Mouse (Mus musculus) adrenal gland, postnatal 10 days (tissue): ENCODE data around the gene Itpr2. TPM values are rescaled to one million over a fixed set of nuclear protein-coding genes. Genes with fewer than 3 reads are reported as not detected.

Source experiments
- DNase-seq: peaks from one replicate; pipeline ENCODE4 v3.0.0; 2021; ENCODE audit warnings: mixed read lengths
- total RNA-seq, 2 experiments: library from RNA; stranded (reverse); gene quantifications; 2 replicates each; pipeline ENCODE4 v1.2.3; 2021

Gene Itpr2
- total RNA-seq, 2 experiments from 2014 or later: 71.8 to 105 TPM

- DNase-seq: no peak
Observed at GRCm38 (mm10) chr6:146346545-146347195, 155.4 kb downstream of the Itpr2 start.

GRCm38 (mm10) chr6:146344732-146345131 lies 157.3 kb downstream of the Itpr2 start:
- DNase-seq: peak; percentile 56

- DNase-seq: no peak
Observed at GRCm38 (mm10) chr6:146343671-146344384, 158.2 kb downstream of the Itpr2 start.

DNA sequence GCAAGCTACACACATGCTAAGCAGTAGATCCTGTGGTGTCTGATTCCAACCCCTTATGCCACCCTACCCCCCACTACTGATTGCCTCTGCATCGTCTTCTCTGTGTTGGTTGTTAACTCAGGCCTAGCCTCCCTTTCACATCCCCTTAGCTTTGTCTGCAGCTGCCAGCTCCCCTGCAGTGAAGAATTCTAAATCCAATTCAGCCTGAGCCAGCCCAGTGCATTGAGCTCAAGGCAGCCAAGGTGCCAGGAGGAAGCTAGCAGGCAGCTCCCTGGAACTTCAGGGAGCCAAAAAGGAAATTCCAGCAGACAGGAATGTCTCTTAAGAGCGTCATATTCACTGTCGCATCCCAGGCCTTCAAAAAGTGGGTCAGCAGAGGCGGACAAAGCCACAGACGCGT lies 159.0 kb downstream of the Itpr2 start:
- no peak for DNase-seq

- no peak for DNase-seq
Observed at GRCm38 (mm10) chr6:146341934-146342333, 160.1 kb downstream of the Itpr2 start.

DNA sequence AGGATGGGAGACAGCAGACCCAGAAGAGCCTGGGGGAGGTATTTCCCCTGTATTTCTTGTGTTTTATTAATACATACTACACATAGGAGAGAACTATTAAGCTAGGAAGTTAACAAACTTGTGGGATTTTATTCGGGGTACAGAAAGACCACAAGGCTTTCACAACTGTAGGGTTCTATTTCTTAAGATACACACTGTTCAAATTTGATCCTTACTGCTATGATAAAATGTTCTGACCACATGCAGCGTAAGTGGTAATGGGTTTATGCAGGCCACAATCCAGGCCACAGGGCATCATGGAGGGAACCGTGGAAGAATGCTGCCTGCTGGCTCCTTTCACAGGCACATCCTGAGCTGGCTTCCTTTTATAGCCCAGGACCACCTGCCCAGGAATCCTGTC lies 160.6 kb downstream of the Itpr2 start:
- no peak for DNase-seq

GRCm38 (mm10) chr6:146340951-146341350 lies 161.1 kb downstream of the Itpr2 start:
- DNase-seq: no peak

GRCm38 (mm10) chr6:146339779-146340178 lies 162.2 kb downstream of the Itpr2 start:
- peak; percentile 87 for DNase-seq

DNA sequence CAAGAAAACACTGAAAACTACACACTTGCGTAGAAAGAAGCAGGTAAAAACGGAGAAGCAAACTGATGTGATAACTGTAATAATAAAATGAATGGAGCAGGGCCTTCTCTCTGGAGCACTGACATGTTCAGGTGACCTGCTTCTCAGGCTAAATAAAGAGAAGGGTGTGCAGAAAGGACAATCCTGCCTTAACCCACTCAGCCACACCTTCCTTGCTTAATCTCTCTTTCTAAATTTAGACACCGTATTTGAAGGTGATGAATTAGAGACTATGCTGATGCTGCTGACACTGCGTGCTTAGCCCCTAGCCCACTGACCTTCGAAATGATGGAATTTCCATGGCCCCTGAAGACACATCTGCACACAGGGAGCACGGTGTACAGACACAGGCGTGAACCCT lies 164.8 kb downstream of the Itpr2 start:
- no peak for DNase-seq

GRCm38 (mm10) chr6:146335191-146335590 lies 166.8 kb downstream of the Itpr2 start:
- no peak for DNase-seq

DNA sequence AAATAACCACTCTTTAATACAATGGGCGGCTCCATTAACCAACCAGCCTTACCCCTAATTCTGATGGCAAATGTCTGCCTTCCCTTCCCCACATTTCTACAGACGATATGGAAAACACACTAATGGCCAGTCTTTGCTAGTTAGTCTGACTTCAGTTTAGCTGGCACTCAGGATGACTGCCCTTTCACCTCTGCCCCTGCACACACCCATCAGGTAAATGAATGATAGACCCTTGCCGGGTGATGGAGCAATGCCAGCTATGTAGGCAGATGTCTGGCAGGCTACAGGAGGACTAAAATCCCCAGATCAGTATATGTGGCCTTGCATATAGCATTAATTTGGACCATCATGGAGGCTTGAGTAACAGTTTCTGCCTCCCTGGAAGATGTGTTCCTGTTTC lies 168.5 kb downstream of the Itpr2 start:
- no peak for DNase-seq

- peak; percentile 72 for DNase-seq
Observed at GRCm38 (mm10) chr6:146331017-146331669, 170.9 kb downstream of the Itpr2 start.

DNA sequence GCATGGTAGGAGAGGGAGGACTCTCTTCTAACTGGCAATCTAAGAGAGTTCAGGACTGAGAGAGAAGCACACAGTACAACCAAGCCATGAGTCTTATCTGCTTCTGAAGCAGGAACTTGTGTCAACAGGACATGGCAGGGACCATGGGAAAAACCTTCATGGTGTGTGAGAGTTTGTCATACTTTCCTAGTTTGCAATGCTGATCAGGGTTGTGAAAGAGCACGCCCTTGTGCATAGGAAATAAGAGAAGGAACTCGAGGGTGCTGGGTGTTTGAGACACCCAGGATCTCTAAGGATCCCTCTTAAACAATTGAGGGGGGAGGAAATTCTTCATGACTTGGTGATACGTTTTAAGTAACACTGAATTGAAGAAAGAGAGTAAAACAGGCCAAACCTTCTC lies 172.9 kb downstream of the Itpr2 start:
- DNase-seq: no peak

DNA sequence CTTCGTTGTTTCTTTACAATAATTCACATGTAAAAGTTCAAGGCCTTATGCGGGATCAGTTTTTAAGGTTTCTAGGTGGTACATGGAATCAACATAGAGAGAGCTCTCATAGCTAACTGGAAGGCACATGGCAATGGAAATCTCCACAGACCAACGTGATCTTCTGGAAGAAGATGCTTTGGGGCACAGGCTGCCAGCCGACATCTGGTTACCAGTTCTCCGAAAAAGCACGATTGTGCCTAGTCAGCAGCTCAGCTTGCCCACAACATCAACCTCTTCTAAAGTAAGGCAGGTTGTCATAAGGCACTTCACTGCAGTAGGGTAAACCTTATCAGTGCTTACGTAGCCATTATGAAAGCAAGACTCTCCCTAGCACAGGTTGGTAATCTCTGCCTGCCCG lies 175.4 kb downstream of the Itpr2 start:
- no peak for DNase-seq

GRCm38 (mm10) chr6:146324541-146325204 lies 177.3 kb downstream of the Itpr2 start:
- no peak for DNase-seq

GRCm38 (mm10) chr6:146322555-146322954 lies 179.5 kb downstream of the Itpr2 start:
- DNase-seq: peak; percentile 42

DNA sequence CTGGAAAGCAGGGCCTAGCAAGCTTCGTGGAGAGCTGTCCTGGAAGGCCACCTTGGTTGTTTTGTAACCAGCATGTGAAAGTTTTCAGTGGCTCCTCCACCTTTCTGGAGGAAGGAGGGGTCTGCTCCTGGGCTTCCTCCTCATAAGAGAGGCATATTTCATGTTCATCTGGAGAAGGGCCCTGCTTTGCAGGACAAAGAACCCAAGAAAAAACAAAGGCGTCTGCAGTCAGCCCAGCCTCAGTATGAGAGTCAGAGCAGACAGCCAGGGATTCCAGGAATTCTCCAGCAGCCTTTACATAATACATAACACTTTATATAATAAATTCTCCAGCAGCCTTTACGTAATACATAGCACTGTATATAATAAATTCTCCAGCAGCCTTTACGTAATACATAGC lies 180.1 kb downstream of the Itpr2 start:
- DNase-seq: no peak

GRCm38 (mm10) chr6:146316415-146316814 lies 185.6 kb downstream of the Itpr2 start:
- peak; percentile 59 for DNase-seq

- no peak for DNase-seq
Observed at GRCm38 (mm10) chr6:146315153-146315552, 186.9 kb downstream of the Itpr2 start.

GRCm38 (mm10) chr6:146314304-146314703 lies 187.7 kb downstream of the Itpr2 start:
- no peak for DNase-seq

DNA sequence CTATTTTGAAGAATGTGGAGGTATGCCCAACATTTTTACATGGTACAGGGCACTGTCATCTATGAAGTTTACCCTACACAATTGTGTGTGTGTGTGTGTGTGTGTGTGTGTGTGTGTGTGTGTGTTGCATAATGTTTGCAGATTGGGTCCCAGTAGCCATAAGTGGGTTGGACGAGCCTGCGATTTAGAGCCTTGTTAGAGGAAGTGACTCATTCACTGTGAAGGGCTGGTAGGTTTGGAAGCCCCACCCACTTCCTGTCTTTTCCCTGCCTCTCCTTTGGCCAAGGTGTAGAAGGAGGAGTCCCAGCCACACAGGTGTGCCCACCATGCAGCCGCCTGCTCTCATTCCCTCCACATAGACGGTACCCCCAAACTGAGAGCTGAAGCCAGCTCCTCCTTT lies 188.6 kb downstream of the Itpr2 start:
- DNase-seq: no peak

- DNase-seq: no peak
Observed at GRCm38 (mm10) chr6:146310210-146310609, 191.8 kb downstream of the Itpr2 start.

GRCm38 (mm10) chr6:146309335-146309734 lies 192.7 kb downstream of the Itpr2 start:
- no peak for DNase-seq
